Mouse (Mus musculus) myocyte (in vitro differentiated cells): Measurements from ENCODE around the gene Eci2.

Source experiments
- CEBPB ChIP-seq: IDR thresholded peaks from 2 replicates; pipeline ENCODE4 v1.6.1; 2011; ENCODE audit warnings: mild to moderate bottlenecking, moderate library complexity; ENCODE audit not compliant: poor library complexity, insufficient read depth, severe bottlenecking
- E2F4 ChIP-seq: IDR thresholded peaks from one replicate; pipeline ENCODE4 v1.6.1; 2011; ENCODE audit warnings: mild to moderate bottlenecking, control low read depth, moderate library complexity; ENCODE audit not compliant: insufficient read depth
- POLR2A ChIP-seq: IDR thresholded peaks from one replicate; pipeline ENCODE4 v1.6.1; 2011; ENCODE audit warnings: low read depth, mild to moderate bottlenecking, control low read depth, moderate library complexity; ENCODE audit not compliant: insufficient read length
- POLR2AphosphoS2 ChIP-seq: IDR thresholded peaks from one replicate; pipeline ENCODE4 v1.6.1; 2011; ENCODE audit warnings: low read depth, control low read depth; ENCODE audit not compliant: insufficient read length
- REST ChIP-seq: IDR thresholded peaks from one replicate; pipeline ENCODE4 v1.6.1; 2011; ENCODE audit warnings: mild to moderate bottlenecking, control low read depth, moderate library complexity; ENCODE audit not compliant: insufficient read depth, insufficient read length
- SRF ChIP-seq: IDR thresholded peaks from one replicate; pipeline ENCODE4 v1.6.1; 2011; ENCODE audit warnings: low read depth; ENCODE audit not compliant: control insufficient read depth, insufficient read length
- TCF12 ChIP-seq: IDR thresholded peaks from one replicate; pipeline ENCODE4 v1.6.1; 2011; ENCODE audit warnings: mild to moderate bottlenecking, control low read depth; ENCODE audit not compliant: poor library complexity, insufficient read depth, severe bottlenecking
- TCF3 ChIP-seq: IDR thresholded peaks from one replicate; pipeline ENCODE4 v1.6.1; 2011; ENCODE audit warnings: low read depth, control low read depth; ENCODE audit not compliant: insufficient read length
- USF1 ChIP-seq: IDR thresholded peaks from one replicate; pipeline ENCODE4 v1.6.1; 2011; ENCODE audit warnings: low read depth, mild to moderate bottlenecking, control low read depth, moderate library complexity

DNA sequence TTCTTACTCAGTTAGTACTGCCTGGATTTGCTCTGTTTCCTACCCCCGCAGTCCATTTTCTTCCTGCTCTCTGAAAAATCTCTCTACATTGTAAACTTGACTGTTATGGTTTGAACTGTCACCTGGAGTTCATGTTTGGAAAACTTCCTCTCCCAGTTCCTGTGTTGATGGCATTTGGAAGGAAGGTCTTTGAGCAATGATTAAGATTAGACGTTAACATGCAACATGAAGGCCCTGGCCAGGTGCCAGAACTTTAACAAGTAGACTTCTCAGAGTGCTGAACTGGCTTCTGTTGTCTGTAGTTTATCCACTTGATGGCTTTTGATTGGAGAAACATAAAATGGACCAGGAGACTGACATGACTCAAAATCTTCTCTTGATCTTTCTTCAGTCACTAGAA, 31.0 kb downstream of the Eci2 start:
- TF ChIP-seq CEBPB = no peak
- no peak for TF ChIP-seq SRF
- no peak for TF ChIP-seq POLR2A
- TF ChIP-seq E2F4 = no peak
- no peak for TF ChIP-seq REST
- no peak for TF ChIP-seq TCF12
- TF ChIP-seq TCF3 = no peak
- no peak for TF ChIP-seq POLR2AphosphoS2
- TF ChIP-seq USF1 = no peak
